Mouse (Mus musculus): Measurements from ENCODE around the gene Hsd17b2.

DNA sequence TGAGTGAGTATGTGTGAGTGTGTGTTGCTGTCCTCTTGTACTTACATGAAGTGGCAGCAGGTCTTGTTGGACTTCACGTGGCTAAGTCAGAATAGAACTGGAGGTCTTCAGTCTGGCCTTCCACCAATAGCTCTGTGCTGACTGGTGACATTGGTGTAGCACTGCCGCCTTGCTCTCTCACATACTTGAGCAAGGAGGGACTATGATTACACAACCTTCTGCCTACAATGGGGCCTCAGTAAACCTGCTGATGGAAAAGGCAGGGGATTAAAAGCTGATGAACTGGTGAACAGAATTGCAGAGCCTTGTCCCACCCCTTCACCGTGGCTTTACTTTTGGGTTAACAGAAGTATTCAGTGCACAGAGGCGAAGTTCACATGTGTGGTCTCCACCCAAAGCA lies 9.6 kb upstream of the Hsd17b2 start:
- TF ChIP-seq CTCF (IDR thresholded peaks at IDR 0.05), result no peak
- no peak for TF ChIP-seq EP300 (IDR thresholded peaks at IDR 0.05; ENCODE audit: insufficient read depth, low read depth, low read length)
